ENCODE assay signal across 9 mouse cellular contexts in genomic region chr4:102635258-102635657, GRCm38 (mm10).
A peak's percentile ranks its signal among the peaks of the same experiment; 100 is the strongest.
DNase-seq lines count a peak whose midpoint lies in the region; ATAC-seq and TF ChIP-seq lines count a peak whose summit lies in the region.
"Had no signal": no experiment of that assay in that cellular context is flagged by ENCODE, and none has a peak within 500 bp of the region (broad histone marks: within the 10 kb centered on the region; RNA-seq: fewer than 3 reads in every experiment).

No protein-coding gene starts in this region.

- peak; percentile 53 to 61 for DNase-seq in heart, adult 18-20 months
- no peak for DNase-seq in heart, postnatal 25 days (ENCODE audit: low spot score)
- DNase-seq in limb, embryonic 14.5 days (ENCODE audit: low spot score) = peak; percentile 52
- DNase-seq in splenic B cell, adult 2 months (ENCODE audit: low read depth, low spot score) = peak; percentile 20
- DNase-seq in frontal cortex, postnatal 36 days (ENCODE audit: low spot score in 2 of 2) = no peak
- DNase-seq in layer of hippocampus, postnatal 10 days (ENCODE audit: low spot score in 2 of 2) = no peak

- no peaks in the 10 kb centered on the region for H3K27me3 ChIP-seq in limb, embryonic 14.5 days (ENCODE audit: control insufficient read depth, insufficient read depth, low read length)
- no peaks in the 10 kb centered on the region; the same call in 1 of the 2 replicates for H3K27me3 ChIP-seq in splenic B cell, adult 2 months (ENCODE audit: control insufficient read depth, insufficient read depth, low read length, poor library complexity, severe bottlenecking)

- H3K27ac ChIP-seq in limb, embryonic 14.5 days (replicated peaks; ENCODE audit: low read depth, low read length) = no peak overlapping the region
- H3K27ac ChIP-seq: hindbrain, postnatal 0 days had no signal

- H3K4me2 ChIP-seq in limb, embryonic 14.5 days (replicated peaks; ENCODE audit: low read depth, low read length, severe bottlenecking) = no peak overlapping the region

- H3K9ac ChIP-seq in limb, embryonic 14.5 days (ENCODE audit: low read depth, low read length, severe bottlenecking) = no peak overlapping the region

- H3K36me3 ChIP-seq in limb, embryonic 14.5 days (ENCODE audit: control insufficient read depth, insufficient read depth, low read length) = no peaks in the 10 kb centered on the region
- H3K36me3 ChIP-seq in splenic B cell, adult 2 months (ENCODE audit: control insufficient read depth, insufficient read depth, low read length, poor library complexity, severe bottlenecking) = no peaks in the 10 kb centered on the region

- H3K9me3 ChIP-seq in limb, embryonic 14.5 days (ENCODE audit: control insufficient read depth, low read length) = no peaks in the 10 kb centered on the region

- no peaks in the 10 kb centered on the region for H3K4me1 ChIP-seq in limb, embryonic 14.5 days (ENCODE audit: control insufficient read depth, insufficient read depth, low read length)

- peak; percentile 72 for ATAC-seq in granulocyte monocyte progenitor cell, adult 5-6 weeks (replicated peaks; ENCODE audit: poor library complexity, severe bottlenecking)
- no peak for ATAC-seq in limb, embryonic 14.5 days (ENCODE audit: low FRiP score, low read depth)
- ATAC-seq in cerebellum, adult (ENCODE audit: insufficient number of reproducible peaks, low FRiP score, low TSS enrichment) = no peak
- ATAC-seq: hindbrain, postnatal 0 days had no signal

- TF ChIP-seq POLR2A in limb, embryonic 14.5 days (IDR thresholded peaks at IDR 0.05; ENCODE audit: borderline replicate concordance, extremely low read depth, insufficient read depth, insufficient read length) = no peak

- intact Hi-C loops in heart, postnatal 25 days (cut with DNase I) = no loop called here

- WGBS in limb, embryonic 14.5 days = 46% methylated on average over 9 of the region's 9 CpGs

- H3K4me3 ChIP-seq in limb, embryonic 14.5 days (replicated peaks; ENCODE audit: low read length) = no peak overlapping the region

Comparison
In these comparisons a context has a peak if more than half of its experiments do, and no peak if none do; other contexts are left out.
1. DNase-seq: peak in heart, adult 18-20 months (2 of 2), limb, embryonic 14.5 days (single experiment) and splenic B cell, adult 2 months (single experiment); none in heart, postnatal 25 days (single experiment), frontal cortex, postnatal 36 days (0 of 2) and layer of hippocampus, postnatal 10 days (0 of 2).